Mouse (Mus musculus): ENCODE measurements around the gene Asb17.
"Not testable (repeated sequence)": the region's sequence is repeated elsewhere in the genome, so short reads cannot be mapped to it uniquely, and the experiment has no call there.

Gene Asb17

DNA sequence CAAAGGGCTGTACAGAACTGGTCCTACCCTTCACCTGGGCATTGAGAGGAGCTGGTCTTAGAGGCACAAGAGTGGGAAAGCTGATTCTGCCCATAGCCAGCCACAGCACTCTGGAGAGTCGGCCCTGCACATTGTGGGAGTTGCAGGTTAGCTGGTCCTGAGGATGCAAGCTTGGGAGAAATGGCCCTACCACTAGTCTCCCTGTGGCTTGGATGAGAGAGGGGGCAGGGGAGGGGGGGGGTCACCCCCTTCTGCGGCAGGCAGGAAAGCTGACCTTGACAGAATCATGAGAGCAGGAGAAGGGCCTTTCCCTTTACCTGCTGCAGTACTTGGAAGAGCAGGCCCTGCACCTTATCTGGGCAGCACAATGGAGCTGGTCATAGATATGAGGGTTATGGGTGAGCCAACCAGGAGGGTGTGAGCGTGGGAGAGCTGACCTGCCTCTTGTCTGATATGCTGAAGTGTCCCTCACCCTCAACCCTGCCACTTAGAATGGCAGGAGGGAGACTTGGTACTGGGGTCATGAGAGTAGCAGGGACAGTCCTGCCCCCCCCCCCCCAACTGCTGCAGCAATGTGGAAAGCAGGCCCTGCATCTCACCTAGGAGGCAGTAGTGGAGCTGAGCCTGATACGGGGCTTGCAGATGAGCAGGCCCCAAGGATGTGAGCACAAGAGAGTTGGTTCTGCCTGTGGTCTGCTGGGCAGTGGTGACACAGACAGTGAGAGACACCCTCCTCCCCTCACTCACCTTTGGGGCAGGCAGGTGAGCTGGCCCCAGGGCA lies 11.9 kb upstream of the Asb17 start:
- DNase-seq (ENCODE audit: low spot score), result no peak

DNA sequence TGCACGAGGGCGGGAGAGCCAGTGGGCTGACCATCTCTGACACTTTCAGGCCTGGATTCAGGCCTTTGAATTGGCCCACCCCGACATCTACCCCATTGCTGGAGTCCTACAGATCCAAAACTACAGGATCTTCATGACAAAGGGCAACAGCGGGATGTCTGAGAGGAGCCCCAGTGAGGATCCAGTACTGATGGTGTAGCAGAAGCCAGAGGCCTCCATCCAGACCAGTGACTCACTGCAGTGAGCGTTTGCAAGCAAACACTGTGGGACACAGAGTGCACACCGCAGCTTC lies 11.4 kb upstream of the Asb17 start:
- no peak for DNase-seq (ENCODE audit: low spot score)

DNA sequence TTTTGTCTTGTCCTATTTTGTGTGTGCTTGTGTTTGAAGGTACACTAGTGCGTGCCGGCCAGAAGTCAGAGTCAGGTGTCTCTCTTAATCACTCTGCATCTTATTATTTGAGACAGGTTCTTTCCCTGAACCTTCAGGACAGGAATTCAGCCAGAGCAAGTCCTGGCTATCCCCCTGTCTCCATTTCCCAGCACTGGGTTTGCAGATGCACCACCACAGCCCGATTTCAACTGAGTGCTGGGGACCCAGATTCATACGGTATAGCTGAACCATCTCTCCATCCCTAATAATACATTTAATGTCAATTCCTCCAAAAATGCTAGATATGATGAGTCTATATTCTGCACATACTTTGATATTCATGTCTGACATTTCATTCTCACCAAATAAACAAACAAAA lies 9.9 kb upstream of the Asb17 start:
- DNase-seq (ENCODE audit: low spot score), result no peak

DNA sequence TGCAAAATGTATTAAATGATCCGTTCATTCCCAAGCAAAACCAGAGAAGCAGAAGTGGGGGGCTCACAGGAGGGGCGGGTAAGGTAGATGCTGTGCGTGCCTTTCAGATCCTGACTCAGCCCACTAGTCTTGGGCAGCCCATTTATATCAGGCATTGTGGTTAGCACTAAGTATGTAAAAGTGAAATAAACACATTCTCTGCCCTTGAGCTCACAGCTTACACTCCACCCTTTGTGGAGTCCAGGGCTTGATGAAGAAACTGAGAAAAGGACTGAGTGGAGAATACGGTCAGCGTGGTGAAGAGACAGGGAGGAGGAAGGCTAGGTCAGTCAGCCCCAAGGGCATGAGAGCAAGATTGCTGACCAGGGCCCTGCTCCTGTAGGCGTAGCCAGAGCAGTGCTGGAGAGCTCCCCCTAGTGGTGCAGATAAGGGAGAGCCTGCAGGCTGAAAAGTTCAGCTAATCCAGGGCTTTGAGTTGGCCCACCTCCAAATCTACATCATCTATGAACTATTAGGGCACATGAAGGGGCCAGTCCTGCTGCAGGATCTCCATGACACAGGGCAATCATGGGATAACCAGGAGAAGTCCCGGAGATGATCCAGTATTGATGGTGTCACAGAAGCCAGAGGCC lies 8.4 kb upstream of the Asb17 start:
- peak; percentile 22 for DNase-seq (ENCODE audit: low spot score)

DNA sequence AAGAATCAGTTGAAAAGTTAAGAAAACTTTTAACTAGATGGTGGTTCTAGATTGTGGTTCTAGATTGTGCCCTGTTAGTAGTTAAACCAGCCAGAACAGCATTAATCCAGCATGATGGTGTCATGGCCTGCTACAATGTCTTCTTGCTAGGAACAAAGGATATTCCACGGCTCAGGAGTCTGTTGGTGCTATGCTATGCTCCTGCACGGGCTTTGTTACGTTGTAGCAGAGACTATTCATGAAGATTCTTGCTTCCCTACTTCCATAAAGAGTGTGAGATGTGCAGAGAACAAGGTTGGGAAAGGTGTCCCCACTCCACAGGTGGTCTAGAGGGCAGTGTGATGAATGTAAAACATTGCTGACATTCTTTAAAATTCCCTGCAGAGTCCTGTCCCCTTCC lies 7.7 kb upstream of the Asb17 start:
- no peak for DNase-seq (ENCODE audit: low spot score)

DNA sequence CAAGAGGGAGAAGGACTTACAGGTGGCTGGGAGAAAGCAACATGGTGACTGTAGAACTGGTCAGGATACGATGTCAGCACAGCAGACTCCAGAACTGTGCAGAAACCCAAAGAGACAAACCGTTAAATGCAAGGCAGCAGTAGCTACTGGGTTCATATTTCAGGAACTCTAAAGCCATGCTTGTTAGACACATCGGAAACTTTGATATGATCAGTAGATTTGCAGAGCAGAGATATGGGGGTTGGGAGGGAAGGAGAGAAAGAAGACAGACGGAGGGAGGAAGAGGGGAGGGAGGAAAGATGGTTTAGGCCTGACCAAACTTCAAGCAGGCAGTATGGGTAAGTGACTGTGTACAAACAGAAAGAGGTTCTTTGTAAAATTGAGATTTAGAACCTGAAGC lies 6.4 kb upstream of the Asb17 start:
- no peak for DNase-seq (ENCODE audit: low spot score)

DNA sequence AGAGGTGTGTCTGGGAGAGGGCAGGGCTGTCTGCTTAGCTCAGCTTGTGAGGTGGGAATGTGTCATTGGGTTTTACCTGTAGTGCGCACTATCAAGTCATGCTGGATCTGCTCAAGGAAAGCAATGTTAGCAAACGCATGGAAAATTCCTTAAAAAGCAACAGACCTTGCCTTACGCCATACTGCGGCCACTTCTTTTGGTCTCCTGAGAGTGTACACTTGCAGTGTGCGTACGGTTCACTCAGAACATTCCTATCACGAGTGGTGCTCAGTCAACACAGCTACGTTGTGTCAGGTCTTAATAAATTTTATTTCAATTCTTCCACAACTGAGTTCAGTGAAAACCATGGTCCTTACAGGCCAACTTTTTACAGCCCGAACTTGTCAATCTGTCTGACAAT lies 748 bp downstream of the Asb17 start:
- DNase-seq (ENCODE audit: low spot score), result no peak

DNA sequence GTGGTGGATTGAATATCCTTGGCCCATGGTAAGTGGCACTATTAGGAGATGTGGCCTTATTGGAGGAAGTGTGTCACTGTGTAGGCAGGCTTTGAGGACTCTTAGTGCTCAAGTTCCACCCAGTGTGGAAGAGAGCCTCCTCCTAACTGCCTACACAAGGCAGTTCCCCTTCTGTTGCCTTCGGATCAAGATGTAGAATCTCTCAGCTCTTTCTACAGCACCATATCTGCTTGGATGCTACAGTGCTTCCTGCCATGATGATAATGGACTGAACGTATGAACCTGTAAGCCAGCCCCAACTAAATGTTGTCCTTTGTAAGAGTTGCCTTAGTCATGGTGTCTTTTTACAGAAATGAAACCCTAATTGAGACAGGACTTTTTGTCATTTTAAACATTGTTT lies 1.5 kb downstream of the Asb17 start:
- DNase-seq (ENCODE audit: low spot score), result no peak

DNA sequence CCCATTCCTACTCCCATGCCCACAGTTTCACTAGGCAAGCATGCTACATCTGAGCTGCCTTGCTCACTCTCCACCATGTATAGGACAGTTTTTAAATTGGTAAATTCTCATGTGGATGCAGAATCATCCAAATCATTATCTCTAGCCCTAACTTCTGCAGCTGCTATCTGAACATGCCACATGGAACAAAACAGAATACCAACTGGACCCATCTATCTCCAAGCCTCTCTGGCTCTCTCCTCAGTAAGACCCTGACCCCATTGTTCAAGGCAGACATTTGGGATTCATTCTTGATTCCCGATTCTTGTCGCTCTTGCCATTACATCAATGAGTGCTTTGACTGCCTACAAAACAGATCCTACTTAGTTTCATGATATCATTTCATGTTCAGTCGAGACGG lies 2.1 kb downstream of the Asb17 start:
- no peak for DNase-seq (ENCODE audit: low spot score)

DNA sequence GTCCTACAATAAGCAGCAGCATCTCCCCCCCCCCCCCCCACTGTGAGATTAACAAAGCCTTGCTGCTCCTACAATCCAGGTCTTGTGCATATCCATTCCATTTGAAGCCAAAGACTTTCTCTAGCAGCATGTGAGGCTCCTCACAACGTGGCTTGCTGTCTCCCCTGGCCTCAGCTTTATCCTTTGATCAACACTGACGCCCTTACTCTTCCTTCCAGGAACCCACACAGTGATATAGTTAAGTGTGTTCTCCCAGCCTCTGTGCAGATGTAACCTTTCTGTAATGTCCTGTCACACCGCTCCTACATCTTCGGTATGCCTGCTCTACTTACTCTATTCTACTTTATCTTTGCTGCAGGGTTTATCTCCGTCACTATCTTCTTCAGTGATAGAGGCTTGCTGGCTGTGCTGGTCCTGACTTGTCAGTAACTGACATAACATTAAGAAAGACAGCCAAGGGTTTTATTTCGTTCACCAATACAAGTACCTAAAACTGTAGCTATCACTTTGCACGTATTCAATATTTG lies 3.3 kb downstream of the Asb17 start:
- no peak for DNase-seq (ENCODE audit: low spot score)

DNA sequence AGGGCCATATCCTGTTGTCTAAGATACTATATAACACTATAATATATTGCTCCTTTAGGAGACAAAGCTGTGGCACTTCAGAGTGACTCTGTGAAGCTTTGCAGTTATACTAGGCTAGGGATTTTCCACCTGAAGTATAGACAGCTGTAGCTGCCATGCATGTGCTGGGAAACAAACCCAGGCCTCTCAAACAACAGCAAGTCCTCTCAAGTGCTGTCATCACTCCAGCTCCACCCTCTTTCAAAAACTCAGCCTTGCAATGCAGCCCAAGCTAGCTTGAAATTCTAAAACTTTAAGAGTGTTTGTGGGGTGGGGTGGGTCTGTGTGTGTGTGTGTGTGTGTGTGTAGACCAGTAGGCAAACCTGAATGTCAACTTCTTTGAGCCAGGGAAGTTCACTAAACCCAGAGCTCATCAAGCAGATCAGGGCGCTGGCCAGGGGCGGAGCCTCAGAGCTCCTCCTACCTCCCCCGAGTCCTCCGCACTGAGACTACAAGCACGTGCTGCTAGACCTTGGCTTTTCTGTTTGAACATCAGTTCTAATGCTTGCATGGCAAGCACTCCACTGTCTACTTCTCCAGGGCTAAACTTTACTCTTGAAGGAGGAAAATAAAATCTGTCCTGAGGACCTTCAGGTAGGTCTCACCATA lies 5.5 kb downstream of the Asb17 start:
- DNase-seq (ENCODE audit: low spot score), result no peak

DNA sequence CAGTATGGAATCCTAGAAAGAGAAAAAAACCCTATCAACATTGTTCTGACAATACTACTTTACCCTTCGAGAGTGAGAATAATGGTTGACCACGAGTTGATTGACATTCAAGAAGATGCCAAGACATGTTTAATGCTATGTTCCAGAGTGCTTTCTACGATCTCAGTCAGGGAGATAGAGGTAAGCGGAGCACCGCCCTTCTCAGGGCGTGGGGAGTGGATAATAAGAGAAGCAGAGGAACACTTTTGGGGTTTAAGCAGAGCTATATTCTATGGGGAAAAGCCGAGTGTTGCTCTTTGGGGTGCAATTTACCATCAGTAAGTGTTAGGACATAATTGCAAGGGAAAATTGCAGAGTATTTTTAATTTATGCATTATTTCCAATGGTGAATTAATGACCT lies 6.8 kb downstream of the Asb17 start:
- no peak for DNase-seq (ENCODE audit: low spot score)

DNA sequence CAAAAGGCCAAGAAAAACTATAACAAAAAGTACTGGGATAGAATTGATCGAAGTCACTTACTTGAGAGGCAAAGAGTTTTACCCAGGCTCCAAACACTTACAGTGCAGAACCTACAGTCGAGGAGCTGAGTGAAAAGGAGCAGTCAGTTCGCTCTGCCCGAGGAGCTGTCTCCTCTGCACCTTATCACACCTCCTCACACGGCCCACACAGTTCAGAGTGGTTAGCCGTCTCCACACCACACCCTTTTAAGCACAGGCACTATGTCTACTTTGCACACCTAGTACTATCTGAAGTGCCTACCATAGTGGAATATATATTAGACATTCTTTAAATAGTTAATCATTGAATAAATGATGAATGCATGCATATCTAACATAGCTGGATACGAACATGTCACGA lies 8.3 kb downstream of the Asb17 start:
- DNase-seq (ENCODE audit: low spot score), result no peak

DNA sequence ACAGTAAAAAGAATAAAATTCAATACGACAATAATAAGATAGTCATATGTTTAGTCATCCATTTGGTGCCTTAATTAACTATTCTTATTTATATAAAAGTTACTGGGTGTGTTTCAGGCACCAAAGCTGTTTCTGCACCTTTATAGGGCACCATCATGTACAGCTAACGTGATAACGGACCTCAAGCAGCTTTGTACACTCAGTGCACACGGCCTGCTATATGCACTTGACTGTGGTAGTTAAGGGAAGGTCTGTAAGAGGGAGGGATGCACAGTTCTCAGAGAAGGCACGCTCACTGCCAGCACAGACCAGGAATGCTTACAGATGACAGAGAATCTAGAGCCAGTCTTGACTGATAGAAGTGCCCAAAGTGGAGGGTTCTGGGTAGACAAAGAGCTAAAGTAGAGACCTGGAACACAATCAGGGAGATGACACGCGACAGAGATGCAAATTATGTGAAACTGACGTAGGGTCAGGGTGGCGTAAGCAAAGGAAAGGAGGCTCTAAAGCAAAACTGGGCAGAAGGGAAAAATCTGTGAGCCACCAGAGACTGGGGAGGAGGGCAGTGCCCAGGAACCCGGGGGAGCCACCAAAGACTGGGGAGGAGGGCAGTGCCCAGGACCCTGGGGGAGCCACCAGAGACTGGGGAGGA lies 14.5 kb downstream of the Asb17 start:
- no peak for DNase-seq (ENCODE audit: low spot score)

DNA sequence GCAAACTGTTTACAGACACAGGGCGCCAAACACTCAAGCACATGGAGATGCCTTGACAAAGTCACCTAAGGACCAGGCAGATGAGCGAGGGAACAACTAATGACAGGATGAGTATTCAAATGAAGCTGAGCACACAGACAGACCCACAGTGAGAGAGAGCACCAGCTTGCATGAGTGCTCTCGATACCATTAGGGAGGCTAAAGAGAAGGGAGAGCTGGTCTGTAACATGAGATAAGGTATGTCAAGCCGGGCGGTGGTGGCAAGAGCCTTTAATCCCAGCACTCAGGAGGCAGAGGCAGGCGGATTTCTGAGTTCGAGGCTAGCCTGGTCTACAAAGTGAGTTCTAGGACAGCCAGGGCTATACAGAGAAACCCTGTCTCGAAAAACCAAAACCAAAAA lies 16.4 kb downstream of the Asb17 start:
- not testable (repeated sequence) for DNase-seq (ENCODE audit: low spot score)

DNA sequence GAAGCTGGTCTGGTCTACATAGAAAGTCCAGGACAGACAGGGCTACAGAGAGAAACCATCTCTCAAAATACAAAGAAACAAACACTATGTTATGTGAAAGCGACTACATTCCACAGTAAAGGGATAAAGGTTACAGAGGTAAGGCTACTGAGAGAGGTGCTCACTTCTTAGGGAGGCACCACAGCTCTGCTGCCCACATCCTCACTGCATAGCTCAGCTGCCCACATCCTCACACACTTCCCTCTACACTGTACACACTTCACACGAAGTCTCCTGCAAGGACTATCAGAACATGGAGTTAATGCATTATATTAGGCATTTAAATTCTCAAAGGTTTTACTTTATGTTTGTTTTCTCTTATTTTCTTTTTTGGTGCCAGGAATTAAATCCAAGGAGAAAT lies 19.8 kb downstream of the Asb17 start:
- DNase-seq (ENCODE audit: low spot score), result no peak

DNA sequence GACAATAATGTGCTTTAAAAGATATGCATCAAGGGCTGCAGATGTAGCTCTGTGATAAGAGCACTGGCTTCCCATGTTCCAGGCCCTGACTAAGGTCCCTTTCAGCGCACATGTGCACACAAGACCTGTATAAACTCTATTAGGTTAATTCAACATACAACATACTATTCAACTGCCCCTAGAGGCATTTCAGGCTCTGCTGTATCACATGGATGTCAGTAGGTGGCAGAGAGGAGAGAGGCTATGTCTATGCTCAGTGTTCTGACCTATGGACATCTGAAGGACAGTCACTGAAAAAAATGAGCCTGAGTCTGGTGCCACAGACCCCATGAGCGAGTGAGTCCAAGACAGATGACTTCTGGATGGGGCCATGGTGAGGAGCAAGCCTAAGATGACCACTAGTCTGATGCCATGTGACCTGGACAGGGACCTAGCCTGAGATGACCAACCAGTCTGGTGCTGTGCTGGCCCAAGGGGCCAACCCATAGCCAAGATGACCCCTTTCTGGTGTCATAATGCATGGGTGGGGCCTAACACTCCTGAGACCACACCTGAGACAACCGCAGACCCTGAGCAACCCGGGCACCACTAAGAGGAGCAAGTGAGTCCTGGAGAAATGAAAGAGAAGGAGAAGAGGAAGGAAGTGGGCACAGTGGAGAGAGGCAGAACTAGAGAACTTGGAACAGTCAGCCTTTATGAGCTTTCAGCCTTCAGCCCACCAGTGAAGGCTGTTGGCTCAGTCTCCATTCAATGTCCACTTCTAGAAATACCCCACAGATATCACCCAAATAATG lies 20.8 kb downstream of the Asb17 start:
- no peak for DNase-seq (ENCODE audit: low spot score)

DNA sequence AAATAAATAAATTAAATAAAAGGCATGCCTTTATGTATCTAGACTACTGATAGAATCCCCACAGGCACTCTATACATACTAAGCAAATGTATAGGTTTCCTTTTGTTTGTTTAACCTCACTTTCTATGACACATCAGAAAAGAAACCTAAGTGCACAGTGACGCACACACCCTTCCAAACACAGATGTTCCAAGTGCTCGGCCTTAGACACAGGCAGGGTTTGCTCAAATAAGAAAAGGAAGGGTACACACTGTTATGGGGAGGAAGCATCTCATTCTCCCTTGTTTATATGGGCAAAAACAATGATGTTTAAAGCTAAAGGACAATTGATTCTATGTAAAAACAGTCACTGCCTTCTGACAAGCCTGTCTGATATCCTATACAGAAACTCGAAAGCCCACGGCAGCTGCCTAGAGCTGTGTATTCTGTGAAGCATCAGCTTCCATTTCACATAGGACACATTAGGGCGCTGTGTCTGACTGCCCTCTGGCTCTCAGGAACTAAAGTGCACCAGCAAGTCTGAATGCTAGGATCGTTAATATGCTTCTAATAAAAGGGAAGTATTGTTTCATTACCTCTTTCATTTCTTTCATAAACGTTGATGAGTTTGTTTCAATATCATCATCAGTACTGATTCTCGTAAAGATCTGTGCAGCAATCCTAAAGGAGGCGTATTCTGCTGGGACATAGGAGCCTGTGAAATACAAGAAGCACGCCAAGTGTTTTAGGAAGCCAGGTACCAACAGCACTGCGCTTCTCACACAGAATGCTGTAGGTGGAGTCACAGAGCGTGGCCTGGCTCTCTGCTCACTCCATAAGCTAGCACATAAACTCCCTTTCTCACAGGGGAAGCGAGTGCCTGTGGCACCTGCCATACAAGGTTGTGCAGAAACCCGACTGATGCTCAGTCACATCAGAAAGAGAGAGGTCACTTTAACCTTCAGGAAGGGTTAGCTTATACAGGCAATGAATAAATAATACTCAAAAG lies 23.4 kb downstream of the Asb17 start:
- no peak for DNase-seq (ENCODE audit: low spot score)

DNA sequence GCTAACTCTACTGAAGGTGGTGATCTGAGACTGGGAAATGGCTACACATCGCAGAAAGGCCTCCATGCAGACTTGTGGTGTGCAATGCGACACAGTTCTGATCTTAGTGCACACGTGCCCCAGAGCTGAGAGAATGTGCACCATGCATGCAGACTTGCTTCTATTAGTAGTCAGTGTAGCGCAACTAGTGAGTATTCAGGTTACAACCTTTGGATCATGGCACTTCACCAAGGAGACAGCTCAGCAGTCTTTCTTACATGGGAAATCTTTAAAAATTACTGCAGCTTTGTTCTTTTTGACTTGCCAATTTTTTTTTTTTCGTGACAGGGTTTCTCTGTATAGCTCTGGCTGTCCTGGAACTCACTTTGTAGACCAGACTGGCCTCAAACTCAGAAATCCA lies 27.4 kb downstream of the Asb17 start:
- no peak for DNase-seq (ENCODE audit: low spot score)

DNA sequence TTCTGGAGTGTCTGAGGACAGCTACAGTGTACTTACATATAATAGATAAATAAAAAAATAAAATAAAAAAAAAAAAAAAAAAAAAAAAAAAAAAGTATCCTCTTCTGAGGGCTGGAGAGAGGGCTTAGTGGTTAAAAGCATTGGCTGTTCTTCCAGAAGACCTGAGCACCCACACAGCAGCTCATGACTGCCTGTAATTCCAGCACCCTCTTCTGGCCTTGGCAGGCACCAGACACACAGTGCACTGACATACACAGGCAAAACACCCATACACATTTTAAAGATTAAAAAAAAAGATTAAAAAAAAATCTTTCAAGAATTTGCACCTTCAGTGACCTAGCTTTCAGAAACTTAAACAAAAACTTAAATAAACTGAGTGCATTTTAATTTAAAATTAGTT lies 42.3 kb downstream of the Asb17 start:
- no peak for DNase-seq (ENCODE audit: low spot score)

DNA sequence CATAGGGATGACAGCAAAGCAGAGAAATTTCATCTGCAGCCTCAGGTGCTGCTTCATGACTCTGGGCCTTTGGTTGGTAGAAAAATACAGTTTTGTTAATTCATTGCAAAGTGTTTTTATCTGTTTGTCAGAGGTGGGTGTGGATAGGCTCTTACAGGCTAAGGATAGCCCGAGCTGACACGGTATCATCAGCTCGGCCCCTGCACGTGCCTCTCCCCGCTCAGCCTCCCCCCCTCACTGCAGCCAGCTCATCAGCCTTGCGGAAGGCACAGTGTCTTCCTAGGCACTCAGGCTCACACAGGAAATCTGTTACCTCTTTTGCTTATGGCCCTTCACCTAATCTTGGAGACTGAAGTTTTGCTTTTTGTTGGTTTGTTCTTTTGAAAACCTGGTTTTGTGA lies 44.1 kb downstream of the Asb17 start:
- DNase-seq (ENCODE audit: low spot score), result no peak
